Comparison of ENCODE assay signal across 26 mouse cellular contexts in the genomic region with DNA sequence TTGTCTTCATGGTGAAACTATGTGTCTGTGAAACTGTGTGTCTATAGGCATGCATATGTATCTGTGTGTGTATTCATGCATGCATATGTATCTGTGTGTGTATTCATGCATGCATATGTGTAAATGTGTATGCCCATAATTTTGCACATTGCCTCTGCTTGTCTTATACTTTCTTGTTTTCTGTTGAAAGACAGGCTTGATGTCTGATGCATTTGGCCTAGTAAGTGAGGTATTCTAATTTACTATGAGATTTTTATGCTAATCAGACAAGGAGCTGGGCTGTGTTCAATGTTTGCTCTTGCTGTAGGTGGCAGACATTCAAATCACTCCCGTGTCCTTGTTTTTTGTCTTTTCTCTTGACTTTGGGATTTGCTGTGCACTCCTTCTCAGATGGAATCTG.
"Had no signal": no experiment of that assay in that cellular context is flagged by ENCODE, and none has a peak within 500 bp of the region (broad histone marks: within the 10 kb centered on the region; RNA-seq: fewer than 3 reads in every experiment).

No protein-coding gene starts in this region.

- ATAC-seq: hindbrain, postnatal 0 days; intestine, embryonic 16.5 days; liver, embryonic 12.5 days had no signal

- H3K9me3 ChIP-seq: heart, embryonic 13.5 days; heart, embryonic 15.5 days; hindbrain, embryonic 13.5 days; hindbrain, embryonic 15.5 days; kidney, embryonic 15.5 days; limb, embryonic 13.5 days; limb, embryonic 15.5 days; liver, embryonic 12.5 days had no signal

- H3K9ac ChIP-seq: heart, embryonic 13.5 days; heart, embryonic 15.5 days; hindbrain, embryonic 13.5 days; hindbrain, embryonic 15.5 days; kidney, embryonic 15.5 days; limb, embryonic 13.5 days; limb, embryonic 15.5 days; liver, embryonic 12.5 days; liver, embryonic 14.5 days had no signal

- H3K4me3 ChIP-seq: heart, embryonic 13.5 days; heart, embryonic 15.5 days; hindbrain, embryonic 13.5 days; hindbrain, embryonic 15.5 days; kidney, embryonic 15.5 days; limb, embryonic 13.5 days; limb, embryonic 15.5 days; liver, embryonic 12.5 days had no signal

- H3K36me3 ChIP-seq: heart, embryonic 13.5 days; heart, embryonic 15.5 days; hindbrain, embryonic 13.5 days; hindbrain, embryonic 15.5 days; kidney, embryonic 15.5 days; limb, embryonic 13.5 days; limb, embryonic 15.5 days; liver, embryonic 12.5 days had no signal

- H3K4me1 ChIP-seq: heart, embryonic 13.5 days; heart, embryonic 15.5 days; hindbrain, embryonic 13.5 days; hindbrain, embryonic 15.5 days; kidney, embryonic 15.5 days; limb, embryonic 13.5 days; limb, embryonic 15.5 days; liver, embryonic 12.5 days had no signal

- H3K4me2 ChIP-seq: heart, embryonic 11.5 days; heart, embryonic 13.5 days; heart, embryonic 15.5 days; hindbrain, embryonic 13.5 days; hindbrain, embryonic 15.5 days; kidney, embryonic 15.5 days; limb, embryonic 13.5 days; limb, embryonic 15.5 days; liver, embryonic 12.5 days had no signal

- DNase-seq: gastrocnemius, postnatal 10 days; gastrocnemius, postnatal 25 days; heart, adult 18-20 months; heart, postnatal 14 days; heart, postnatal 36 days; kidney, adult 11 months; kidney, adult 2 months; kidney, adult 9 months; kidney, postnatal 36 days; layer of hippocampus, adult 9-11 months; layer of hippocampus, postnatal 36 days; left cerebral cortex, postnatal 4 days; lung, adult 18-20 months had no signal

- H3K27me3 ChIP-seq: heart, embryonic 13.5 days; heart, embryonic 15.5 days; hindbrain, embryonic 13.5 days; hindbrain, embryonic 15.5 days; kidney, embryonic 15.5 days; limb, embryonic 13.5 days; limb, embryonic 15.5 days; liver, embryonic 12.5 days had no signal

- H3K27ac ChIP-seq: heart, embryonic 13.5 days; heart, embryonic 15.5 days; hindbrain, embryonic 13.5 days; hindbrain, embryonic 15.5 days; hindbrain, postnatal 0 days; kidney, embryonic 15.5 days; kidney, postnatal 0 days; limb, embryonic 13.5 days; limb, embryonic 15.5 days; liver, embryonic 12.5 days; liver, embryonic 14.5 days had no signal
